Mouse (Mus musculus): ENCODE measurements around the gene Mrps34.
"Not testable (repeated sequence)": the region's sequence is repeated elsewhere in the genome, so short reads cannot be mapped to it uniquely, and the experiment has no call there.

Mrps34 gene

GRCm38 (mm10) chr17:24900014-24900413, 5.1 kb downstream of the Mrps34 start:
- no peak for DNase-seq

DNA sequence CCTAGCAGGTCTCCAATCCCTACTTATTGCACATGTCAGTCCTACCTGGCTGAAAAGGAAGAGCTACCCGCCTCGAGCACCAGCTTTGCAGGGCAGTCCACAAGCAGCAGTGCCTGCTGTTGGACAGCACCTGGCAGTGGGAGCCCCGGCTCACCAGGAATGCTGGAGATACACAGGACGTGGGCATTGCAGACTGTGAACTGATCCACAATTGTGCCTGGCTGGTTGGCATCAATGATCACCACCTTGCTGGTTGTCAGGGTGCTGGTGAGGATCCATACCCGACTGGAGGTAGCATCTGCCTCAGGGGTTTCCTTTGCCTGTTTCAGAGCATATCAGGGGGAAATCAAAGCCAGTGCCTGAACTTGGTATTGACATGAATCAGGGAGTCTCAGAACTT, 7.2 kb downstream of the Mrps34 start:
- no peak for DNase-seq

GRCm38 (mm10) chr17:24902671-24903474, 8.0 kb downstream of the Mrps34 start:
- no peak for DNase-seq

GRCm38 (mm10) chr17:24903767-24904166, 8.9 kb downstream of the Mrps34 start:
- DNase-seq: no peak

DNA sequence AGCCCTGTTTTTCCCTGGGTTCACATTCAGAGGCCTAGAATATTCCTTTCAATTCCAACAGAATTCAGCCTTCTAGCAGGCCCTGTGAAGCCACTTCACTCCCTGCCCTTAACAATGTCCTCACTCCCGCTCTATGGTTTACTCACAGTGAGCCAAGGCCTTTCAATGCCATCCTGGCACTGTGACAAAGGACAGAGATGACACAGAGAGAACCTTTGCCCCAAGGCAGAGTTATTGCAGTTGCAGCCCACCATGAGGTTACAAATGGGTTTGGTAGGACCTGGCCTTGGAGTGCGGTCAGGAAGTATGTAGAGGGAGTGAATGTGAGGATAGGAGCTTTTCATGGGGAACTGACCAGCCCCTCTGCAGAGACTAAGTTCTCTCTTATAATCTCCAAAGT, 12.7 kb downstream of the Mrps34 start:
- no peak for DNase-seq

GRCm38 (mm10) chr17:24913984-24914383, 19.1 kb downstream of the Mrps34 start:
- no peak for DNase-seq

GRCm38 (mm10) chr17:24923246-24923645, 28.3 kb downstream of the Mrps34 start:
- DNase-seq: no peak

- no peak for DNase-seq
Measured at GRCm38 (mm10) chr17:24929506-24929905, 34.6 kb downstream of the Mrps34 start.

DNA sequence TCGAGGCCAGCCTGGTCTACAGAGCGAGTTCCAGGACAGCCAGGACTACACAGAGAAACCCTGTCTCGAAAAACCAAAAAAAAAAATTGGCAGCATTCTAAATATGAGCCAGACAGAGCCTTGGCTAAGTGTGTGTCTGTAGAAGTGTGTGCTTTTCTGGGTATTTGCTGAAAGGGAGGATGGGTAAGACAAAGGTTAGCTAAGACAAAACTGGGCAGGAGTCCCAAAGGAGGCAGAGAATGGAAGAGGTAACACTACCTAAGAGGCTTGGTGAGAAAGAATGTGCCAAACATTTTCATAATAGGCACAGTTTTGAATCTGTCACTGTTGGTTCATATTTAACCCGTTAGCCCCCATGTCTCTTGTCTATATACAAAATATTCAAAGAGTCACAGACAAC, 37.5 kb downstream of the Mrps34 start:
- DNase-seq: no peak

GRCm38 (mm10) chr17:24933163-24933562, 38.2 kb downstream of the Mrps34 start:
- DNase-seq: no peak

DNA sequence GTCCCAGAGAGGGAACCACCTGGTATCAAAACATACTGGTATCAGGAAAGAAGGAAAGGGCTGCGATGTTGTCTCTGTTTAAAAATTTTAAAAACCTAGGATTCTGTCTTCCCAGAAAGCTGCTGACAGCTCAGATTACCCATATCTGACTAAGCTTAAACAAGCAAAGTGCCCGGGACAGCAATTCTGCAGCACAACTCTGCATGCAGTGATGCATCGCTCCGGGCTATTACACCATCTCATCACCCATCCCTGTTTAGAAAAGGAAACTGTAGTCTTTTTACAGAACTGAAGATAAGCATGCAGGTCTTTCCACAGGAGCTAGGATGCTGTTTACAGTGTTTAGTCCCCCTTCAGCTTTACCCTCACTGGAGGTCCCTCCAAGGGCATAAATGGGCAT, 40.0 kb downstream of the Mrps34 start:
- DNase-seq: no peak

DNA sequence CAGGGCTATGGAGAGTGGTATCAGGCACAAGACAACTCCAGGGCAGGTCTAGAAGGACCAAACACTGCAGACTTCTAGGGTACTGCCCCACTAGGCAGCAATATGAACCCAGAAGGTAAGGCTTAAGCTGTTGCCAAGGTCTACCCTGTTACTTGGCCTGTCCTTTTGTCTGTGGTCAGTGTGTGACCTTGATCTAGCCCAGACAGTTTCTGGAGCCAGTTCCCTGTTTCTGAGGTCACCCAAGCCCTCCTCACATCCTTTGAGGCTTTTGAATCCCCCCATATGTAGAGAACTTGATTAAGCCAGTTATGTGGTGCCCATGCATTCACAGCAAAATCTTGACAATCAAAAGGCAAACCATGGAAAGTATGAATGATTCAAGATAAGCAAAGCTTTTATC, 40.8 kb downstream of the Mrps34 start:
- no peak for DNase-seq

DNA sequence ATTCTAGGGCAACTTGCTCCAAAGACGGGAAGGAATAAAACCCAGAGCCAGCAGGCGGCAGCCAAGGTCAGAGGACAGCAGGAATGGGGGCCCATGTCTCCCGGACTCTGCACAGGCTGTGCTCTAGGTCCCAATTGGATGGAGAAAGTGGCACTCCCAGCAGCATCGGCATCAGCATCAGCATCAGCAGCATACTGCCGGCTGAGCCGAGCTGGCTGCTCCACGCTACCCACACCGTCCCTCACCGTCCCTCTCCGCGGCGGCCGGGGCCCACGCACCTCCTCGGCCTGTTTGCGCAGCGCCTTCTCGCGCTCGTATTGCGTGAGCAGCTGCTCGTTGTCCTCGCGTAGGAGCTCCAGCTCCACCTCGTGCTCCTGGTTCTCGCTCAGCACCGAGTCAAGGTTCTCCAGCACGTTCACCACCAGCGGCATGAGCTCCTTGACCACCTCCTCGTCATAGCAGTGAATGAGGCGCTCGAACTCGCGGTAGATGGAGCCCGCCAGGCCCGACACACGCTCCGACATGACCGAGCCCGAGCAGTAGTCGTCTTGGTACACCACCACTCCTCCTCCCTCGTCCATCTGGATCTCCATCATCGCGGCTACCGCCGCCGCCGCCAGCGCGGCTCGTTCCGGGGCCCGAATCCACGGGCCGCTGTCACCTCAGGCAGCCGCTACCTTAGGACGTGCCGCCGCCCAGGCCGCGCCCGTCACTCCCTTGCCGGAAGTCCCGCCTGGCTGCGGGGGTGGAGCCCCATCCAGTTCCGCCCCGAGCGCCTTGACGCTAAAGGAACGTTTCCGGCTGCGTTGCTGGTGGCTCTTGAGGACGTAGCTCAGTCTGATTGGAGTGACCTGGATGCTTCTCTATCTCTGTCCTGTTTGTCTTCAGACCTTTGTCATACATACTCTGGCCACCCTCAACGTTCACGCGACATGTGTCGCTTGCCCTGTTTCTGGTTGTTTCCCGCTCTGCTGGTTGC, 41.6 kb downstream of the Mrps34 start, which contains the start of gene Mapk8ip3:
Gene Mapk8ip3, minus strand, starts transcription at position 719 of the 979 bp plus-strand sequence.
- peak; percentile 93 for DNase-seq

- no peak for DNase-seq
Measured at GRCm38 (mm10) chr17:24937266-24937665, 42.4 kb downstream of the Mrps34 start.

DNA sequence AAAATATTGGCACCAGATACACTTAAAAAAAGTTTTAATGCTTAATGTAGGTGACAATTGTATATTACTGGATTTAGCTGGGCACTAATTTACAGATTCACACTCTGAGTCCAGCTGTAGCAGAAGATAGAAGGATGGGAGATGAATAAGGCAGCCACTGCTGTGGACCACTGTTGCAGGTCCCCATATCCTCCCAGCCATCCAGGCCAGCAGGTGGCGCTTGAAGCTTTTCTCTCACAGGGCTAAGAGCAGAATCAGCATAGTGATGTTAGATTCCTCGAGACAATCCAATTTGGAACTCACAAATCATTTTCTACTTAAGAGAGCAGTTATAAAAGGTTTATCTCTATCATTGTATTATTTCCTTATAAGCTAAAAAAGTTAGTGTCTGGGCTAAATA, 47.5 kb downstream of the Mrps34 start:
- peak; percentile 45 for DNase-seq

- no peak for DNase-seq
Measured at GRCm38 (mm10) chr17:24943036-24943435, 48.1 kb downstream of the Mrps34 start.

- not testable (repeated sequence) for DNase-seq
Measured at GRCm38 (mm10) chr17:24943589-24943988, 48.7 kb downstream of the Mrps34 start.

Data from right cerebral cortex, postnatal 4 days (tissue).